Mouse (Mus musculus) large intestine, adult 2 months (tissue): Measurements from ENCODE around the gene Kdm2b. TPM values are rescaled to one million over a fixed set of nuclear protein-coding genes. Genes with fewer than 3 reads are reported as not detected.

ENCODE experiments used
- DNase-seq: peaks from one replicate; pipeline ENCODE4 v3.0.0-alpha.2; 2012; ENCODE audit warnings: low read depth, low spot score
- WGBS: fragments of 180-500 bp; shearing (Covaris S2); methylation state at CpG from one replicate; pipeline ENCODE4 v1.1.7; 2018; 5-methylcytosine and 5-hydroxymethylcytosine counted together
- polyA plus RNA-seq: library from polyadenylated mRNA; depleted of rRNA; stranded (reverse); fragments of >200 nt; gene quantifications from 2 replicates; pipeline ENCODE4 v1.2.3, GENCODE M21; 2012; rRNA removed

Kdm2b gene
- 12.1 and 15.7 TPM in 2 replicates for polyA plus RNA-seq

DNA sequence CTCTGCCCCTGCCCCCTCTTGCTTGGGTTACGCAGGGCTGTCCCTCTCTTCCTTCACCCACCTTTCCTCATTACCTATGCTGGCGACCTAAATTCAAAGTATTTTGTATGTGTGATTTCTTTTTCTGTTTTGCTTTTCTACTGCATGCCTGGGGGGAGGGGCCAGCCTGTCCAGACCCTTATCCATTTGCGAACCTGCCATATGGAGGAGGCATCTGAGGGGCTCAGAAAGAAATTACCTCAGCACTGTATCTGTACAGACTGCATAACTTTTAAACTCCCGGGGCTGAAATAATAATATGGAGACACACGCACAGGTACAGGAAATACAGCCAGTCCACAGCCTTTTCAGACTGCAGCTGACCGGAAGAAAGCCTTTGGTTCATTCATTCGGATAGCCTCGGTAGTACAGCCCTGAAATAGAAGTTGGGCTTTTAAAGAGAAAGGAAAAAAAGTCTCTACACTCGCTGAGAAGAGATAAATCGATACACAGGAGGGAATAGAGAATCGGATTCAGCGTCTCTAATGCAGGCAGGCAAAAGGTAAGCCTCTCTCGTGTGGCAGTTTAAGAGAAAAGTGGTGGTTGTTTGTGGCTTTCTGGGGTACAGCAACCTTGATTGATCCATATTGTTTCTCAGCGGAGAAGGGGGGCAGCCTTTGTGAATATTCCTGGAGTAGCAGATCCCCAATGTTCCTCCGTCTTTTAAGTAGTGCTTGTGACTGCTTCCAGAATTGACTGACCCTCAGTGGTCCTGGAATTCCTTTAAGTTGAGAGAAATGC is at the start of gene Kdm2b:
Gene Kdm2b, minus strand, starts transcription at position 273 of the 780 bp plus-strand sequence.
- 12% methylated on average over 15 of the region's 15 CpGs for WGBS

GRCm38 (mm10) chr5:123039120-123039752 is 49.6 kb upstream of the Kdm2b start:
- no peak for DNase-seq
- WGBS: 3% methylated on average over 25 of the region's 25 CpGs

More for the DNA sequence above, at the start of gene Kdm2b:
- DNase-seq: no peak

DNA sequence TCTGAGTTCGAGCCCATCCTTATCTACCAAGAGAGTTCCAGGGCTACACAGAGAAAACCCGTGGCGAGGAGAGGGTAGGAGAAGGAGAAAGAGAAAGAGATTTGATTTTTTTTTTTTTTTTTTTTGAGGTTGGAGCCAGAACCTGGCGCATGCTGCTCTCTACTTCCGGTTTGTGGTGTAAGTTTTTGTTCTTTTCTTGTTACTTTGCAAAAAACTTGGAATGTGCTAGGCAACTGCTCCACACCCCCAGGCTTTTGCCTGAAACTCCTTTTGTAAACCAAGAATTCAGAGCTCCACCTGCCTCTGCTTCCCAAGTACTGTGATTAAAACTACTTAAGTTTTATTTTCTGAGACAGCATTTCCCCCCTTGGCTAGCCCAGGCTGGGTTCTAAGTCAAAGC is 48.5 kb upstream of the Kdm2b start:
- WGBS: 82% methylated on average over 5 of the region's 5 CpGs
- DNase-seq: no peak

DNA sequence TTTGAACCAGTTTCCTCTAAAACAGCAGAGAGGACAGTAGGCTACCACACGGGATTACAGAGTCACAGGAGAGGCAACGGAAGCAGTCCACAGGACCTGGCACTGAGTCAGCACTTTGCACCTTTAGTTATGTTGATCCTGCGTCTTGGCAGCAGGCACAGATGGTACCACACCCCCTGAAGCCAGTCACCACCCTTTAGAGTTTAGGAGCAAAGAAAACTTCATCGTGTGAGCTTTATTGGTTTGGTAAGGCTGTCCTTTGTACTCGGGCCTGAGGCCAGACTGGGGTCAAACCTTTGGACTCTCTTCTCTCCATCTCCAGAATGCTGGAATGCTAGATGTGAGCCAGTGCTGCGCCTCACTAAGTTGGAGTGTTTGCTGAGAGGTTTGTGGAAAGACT is 45.9 kb upstream of the Kdm2b start:
- 5% methylated on average over 6 of the region's 6 CpGs for WGBS
- DNase-seq: peak; percentile 90

- WGBS: 36% methylated on average over 4 of the region's 4 CpGs
- no peak for DNase-seq
Measured at GRCm38 (mm10) chr5:123035089-123035488, 45.5 kb upstream of the Kdm2b start.

GRCm38 (mm10) chr5:123033646-123034160 is 44.1 kb upstream of the Kdm2b start:
- DNase-seq: no peak
- WGBS: 69% methylated on average over 7 of the region's 7 CpGs

DNA sequence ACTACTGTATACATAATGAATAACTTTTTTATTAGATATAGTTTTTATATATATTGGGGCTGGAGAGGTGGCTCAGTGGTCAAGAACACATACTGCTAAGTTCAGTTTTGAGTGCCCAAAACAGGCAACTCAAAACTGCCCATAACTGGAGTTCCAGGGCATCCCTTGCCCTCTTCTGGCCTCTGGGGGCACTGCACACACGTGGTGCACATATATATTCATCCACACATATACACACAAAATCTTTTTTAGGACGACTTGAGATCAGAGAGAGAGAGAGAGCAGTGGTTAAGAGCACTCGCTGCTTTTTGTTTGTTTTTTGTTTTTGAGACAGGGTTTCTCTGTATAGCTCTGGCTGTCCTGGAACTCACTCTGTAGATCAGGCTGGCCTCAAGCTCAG is 41.7 kb upstream of the Kdm2b start:
- 93% methylated on average over 3 of the region's 3 CpGs for WGBS
- no peak for DNase-seq

DNA sequence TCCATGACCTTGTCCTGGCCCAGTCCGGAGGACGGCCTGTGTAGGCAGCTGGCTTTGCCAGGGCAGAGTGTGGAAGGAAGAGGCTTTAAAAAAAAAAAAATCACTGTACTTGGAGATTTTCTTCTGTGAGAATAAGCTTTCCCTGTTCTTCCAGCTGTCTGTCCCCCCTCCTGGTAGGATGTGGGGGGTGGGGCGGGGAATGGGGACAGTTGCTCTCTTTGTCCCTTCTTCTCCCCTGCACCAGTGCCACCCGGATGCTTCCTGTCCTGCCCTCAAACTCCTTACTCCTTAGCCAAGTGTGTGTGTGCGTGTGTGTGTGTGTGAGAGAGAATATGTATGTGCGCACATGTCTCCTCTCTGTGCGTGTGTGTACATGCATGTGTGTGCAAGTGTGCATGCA is 40.1 kb upstream of the Kdm2b start:
- no peak for DNase-seq
- 87% methylated on average over 7 of the region's 7 CpGs for WGBS

DNA sequence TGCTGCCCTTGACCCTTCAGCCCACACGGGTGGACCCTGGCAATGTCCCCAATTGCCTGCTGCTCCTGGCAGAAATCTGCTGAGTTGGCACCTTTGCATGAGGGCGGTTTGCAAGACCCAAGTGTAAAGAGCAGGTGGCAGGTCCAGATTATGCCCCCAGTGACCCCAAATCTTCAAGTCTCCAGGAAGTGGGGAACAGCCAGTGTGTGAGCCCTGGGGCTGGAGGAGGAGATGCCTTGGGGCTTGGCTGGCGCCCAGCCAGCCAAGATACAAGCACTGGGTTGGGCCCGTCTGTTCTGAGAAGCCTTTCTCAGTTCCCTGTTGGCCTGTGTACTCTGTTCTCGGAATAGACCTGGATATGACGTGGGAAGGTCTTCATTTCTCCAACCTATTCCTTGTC is 37.8 kb upstream of the Kdm2b start:
- WGBS: 17% methylated on average over 6 of the region's 6 CpGs
- DNase-seq: no peak

DNA sequence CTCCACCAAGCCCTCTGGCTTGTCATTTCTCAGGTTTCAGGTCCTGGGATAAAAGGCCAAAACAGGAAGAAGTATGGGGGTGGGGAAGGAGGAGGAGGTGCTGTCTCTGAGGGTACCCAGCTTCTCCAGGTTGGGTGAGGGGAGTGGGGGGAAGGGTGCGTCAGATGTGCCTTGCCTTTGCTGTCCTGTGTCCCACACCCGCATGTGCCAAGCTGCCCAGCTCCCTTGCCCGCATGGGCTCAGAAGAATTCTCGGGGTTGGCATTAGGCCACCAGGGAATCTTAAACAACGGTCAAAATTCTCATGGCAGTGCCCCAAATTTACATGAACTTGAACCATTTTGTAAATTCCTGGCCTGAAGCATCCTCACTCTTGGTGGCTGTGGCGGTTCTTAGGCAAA is 36.8 kb upstream of the Kdm2b start:
- WGBS: 58% methylated on average over 6 of the region's 6 CpGs
- DNase-seq: no peak

DNA sequence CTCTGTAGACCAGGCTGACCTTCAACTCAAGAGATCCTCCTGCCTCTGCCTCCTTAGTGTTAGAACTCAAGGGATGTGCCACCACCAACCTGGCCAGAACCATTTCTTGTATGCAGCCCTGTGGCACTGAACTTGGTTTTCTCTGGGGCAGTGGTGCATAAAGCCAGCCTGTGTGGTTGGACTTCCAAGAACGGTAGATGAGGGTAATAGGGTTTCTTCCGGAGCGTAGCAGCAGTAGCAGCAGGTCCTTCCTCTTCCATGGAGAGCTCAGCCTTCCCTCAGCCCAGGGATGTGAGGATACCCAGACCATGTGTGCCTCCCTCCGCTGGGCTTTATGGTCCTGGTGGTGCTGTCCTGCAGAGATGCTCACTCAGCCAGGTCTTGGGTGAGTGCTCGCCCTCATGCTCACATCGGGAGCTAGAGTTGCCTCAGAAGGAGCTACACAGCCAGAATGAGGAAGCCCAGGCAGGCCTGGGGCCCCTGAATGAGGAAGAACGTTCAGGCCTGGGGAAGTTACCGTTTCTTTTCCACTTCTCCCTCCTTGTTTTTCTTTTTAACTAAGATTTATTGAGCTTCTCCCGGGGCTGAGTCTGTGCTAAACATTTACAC is 35.4 kb upstream of the Kdm2b start:
- 52% methylated on average over 9 of the region's 9 CpGs for WGBS
- DNase-seq: no peak

DNA sequence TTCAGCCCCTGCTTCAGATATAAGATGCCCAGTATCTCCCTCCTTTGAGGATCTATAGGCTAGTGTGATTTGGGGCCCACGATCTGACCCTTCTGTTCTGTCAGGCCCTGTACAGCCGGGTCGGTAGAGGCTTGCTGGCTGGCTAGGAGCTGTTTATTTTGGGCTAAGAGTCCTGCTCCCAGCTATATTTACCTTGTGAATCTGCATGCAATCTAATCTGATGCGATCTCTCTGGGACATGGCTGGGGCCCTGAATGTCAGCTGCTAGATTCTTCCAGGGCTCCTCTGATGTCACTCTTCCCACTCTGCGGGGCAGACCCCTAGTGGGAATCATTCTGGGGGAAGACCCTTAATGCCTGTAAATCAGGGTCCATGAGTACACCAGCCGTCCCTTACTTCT is 34.7 kb upstream of the Kdm2b start:
- 74% methylated on average over 6 of the region's 6 CpGs for WGBS
- no peak for DNase-seq

GRCm38 (mm10) chr5:123023049-123023448 is 33.4 kb upstream of the Kdm2b start:
- 21% methylated on average over 6 of the region's 6 CpGs for WGBS

DNA sequence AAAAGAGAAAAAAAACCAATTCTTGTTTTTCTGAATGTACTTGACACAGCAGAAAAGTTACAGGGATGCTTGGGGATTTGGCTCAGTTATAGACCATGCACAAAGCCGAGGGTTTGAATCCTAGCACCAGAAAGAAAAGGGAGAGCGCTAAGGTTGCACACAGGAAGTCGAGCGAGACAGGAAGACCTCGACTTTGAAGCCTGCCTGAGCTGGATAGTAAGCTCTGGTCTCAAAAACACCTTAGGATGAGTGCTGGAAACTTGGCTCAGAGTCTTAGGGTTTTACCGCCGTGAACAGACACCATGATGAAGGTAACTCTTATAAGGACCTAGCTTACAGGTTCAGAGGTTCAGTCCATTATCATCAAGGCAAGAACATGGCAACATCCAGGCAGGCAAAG is 31.8 kb upstream of the Kdm2b start:
- 85% methylated on average over 7 of the region's 7 CpGs for WGBS
- DNase-seq: no peak

More at GRCm38 (mm10) chr5:123023049-123023448, 33.4 kb upstream of the Kdm2b start:
- no peak for DNase-seq

DNA sequence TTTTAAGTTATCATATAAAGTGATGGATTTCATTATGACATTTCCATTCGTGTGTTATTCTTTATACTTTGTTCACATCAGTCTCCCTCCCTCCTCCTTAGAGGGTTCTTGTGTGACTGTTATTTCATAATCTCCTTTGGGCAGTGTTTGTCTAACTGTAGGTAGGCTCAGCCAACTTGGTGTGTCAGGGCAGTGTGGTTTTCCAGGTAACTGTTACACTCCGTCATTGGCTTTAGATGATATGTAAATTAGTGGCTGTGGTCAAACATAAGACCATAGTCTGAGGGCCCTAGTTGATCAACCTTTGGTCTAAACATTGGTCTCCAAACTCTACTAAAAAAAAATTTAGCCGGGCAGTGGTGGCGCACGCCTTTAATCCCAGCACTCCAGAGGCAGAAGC is 30.8 kb upstream of the Kdm2b start:
- no peak for DNase-seq
- 94% methylated on average over 5 of the region's 5 CpGs for WGBS

- 55% methylated on average over 10 of the region's 10 CpGs for WGBS
- no peak for DNase-seq
Measured at GRCm38 (mm10) chr5:123019336-123020016, 29.9 kb upstream of the Kdm2b start.

GRCm38 (mm10) chr5:123017504-123017903 is 27.9 kb upstream of the Kdm2b start:
- 54% methylated on average over 4 of the region's 4 CpGs for WGBS
- DNase-seq: no peak

DNA sequence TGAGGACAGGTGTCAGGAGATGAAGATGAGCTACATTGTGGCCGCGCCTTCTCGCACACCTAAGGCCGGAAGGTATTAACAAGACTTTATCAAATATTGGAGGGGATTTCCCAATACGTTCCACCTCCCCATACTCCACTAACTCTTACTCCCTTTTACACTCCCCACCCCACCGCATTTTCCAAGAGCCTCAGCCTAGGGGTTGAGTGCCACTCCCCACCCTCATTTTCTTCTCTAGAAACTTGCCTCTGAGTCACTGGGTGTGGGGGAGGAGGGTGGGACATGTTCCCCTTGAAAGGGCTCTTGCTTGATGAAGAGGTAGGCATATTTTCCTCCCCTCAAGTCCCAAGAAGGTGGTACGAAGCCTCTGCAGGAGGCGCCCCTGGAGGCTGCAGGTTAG is 26.3 kb upstream of the Kdm2b start:
- 10% methylated on average over 8 of the region's 8 CpGs for WGBS
- no peak for DNase-seq

- peak; percentile 77 for DNase-seq
- WGBS: under 1% methylated on average over 106 of the region's 106 CpGs
Measured at GRCm38 (mm10) chr5:123014753-123015701, 25.4 kb upstream of the Kdm2b start, which contains the start of gene Orai1. TSS of gene Orai1 (plus strand) at chr5:123015074.
